Mouse (Mus musculus): ENCODE results near the gene Bmf.

Bmf gene

DNA sequence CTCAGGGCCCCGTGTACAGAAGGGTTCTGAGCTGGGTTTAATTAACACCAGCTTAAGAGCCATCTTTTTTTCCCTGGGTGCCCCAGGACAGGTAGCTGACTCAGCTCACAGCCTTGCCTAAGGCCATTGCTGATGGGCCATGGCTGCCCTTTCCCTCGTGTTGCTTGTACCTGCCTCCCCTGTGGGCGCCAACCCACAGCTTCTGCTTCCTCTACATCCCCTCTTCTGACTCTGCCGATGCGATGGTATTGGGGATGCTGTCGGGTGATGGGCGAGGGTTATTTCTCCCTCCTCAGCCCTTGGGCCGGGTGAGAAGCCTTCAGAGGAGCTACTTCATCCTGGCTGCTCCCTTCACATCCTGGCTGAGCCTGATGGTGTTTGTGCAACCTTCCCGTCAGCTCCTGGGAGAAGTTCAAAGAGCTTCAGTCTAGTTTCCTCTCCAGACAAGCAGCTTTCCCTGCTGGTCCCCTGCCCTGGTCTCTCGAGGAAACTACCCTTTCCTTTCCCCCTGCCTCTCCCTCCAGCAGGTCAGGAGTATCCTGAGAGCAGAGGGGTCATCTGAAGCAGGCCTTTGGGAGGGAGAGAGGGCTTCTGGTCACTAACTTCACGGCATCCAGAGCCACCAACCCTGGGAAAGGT lies 37.6 kb downstream of the Bmf start:
- no peak for DNase-seq

DNA sequence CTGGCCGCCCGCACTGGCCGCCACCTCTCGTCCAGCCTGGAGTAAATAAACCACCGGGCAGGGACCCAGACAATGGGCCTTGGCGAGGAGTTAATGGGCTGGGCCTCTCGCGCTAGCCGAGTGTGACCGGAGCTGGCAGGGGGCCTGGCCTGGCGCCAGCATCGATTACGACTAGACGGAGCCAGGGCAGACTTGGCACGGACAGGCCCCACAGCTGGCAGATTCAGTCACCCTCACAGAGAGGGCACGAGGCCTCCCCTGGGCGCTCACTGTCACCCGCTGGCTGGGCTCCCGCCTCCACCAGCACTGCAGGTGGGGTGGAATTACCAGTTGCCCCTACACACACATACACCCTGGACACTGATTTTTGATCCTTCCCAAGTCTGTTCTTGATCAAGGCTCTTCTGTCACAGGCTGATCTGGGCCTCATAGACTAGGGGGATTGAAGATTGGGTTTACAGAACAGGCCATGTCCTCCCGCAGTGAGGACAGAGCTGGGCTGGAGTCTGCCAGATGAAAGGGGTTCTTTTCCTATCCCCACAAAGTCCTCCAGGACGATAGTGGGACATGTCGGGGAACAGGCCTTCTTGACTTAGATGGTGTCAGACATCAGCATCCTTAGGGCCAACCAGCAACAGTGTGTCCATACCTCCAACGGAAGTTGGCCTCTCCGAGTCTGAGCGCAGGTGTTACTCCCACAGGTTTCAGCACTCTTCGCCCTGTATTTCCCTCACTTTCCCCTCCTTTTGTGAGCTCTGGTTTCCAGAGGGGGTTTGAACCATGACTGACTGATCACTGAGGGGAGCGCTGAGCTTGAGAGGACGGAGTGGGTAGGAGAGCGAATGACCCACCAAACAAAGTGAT lies 38.8 kb downstream of the Bmf start:
- peak; percentile 98 for DNase-seq

DNA sequence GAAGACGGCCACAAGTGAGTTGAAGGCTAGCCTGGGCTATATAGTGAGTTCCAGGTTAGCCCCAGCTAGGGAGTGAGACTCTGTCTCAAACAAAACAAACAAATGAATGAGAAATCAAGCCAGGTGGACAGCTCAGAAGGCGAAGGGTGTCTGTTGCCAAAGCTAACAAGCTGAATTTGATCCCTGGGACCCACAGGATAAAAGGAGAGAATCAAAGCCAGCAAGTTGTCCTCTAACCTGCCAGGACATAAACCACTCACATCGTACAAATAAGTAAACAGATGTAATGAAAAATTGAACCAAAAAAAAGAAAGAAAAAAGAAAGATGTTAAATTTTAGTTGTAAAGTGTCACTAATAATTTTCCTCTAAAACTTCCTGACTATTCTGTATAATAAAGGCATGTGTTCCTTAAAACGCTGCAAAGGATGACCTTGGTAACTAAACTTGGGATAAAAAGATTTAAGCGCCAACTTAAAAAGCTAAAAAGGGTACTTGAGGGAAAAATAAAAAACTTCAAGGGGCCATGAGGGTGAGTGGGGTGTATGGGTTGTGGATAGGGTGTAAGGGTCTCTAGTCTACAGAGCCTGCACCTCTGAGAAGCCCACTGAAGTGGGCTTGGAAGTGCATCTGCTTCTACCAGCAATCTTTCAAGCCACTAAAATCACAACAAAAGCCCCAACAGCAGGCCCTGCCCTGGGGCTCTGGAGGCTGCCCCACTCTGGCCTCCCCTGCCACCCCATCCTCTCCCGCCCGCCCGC lies 39.6 kb downstream of the Bmf start:
- DNase-seq = no peak

DNA sequence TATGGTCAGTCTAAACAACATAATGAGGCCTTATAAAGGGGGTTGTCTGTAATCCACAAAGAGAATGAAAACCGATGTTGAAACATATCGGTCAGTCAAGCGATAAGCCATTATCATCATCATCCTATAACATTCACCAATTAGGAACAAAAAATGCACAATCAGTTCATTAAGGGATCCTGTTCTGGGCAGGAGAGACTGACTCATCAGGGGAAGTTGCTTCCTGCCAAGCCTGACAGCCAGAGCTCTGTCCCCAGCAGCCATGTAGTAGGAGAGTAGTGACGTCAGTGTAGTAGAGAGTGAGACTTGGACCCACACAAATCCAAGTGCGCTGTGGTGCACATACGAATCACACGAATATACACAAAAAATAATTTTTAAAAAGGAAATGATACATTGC lies 42.4 kb downstream of the Bmf start:
- no peak for DNase-seq

DNA sequence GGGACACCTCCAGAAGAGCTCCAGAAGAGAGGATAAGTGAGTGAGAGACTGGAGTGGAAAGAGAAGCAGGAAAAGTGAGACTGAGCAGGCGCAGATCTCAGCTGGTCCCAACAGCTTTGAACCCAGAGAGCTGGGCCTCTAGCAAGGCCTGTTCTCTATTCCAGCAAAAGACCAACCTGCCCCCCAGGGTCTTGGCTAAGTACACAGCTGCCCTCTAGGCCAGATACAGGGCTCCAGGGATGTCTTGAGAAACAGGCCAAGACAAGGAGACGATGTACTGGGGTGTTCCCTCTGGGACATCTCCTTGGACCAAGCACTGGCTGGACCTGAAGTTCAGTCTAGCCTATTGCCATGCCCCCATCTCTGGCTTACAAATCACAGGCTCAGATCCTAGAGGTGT lies 49.3 kb downstream of the Bmf start:
- no peak for DNase-seq

DNA sequence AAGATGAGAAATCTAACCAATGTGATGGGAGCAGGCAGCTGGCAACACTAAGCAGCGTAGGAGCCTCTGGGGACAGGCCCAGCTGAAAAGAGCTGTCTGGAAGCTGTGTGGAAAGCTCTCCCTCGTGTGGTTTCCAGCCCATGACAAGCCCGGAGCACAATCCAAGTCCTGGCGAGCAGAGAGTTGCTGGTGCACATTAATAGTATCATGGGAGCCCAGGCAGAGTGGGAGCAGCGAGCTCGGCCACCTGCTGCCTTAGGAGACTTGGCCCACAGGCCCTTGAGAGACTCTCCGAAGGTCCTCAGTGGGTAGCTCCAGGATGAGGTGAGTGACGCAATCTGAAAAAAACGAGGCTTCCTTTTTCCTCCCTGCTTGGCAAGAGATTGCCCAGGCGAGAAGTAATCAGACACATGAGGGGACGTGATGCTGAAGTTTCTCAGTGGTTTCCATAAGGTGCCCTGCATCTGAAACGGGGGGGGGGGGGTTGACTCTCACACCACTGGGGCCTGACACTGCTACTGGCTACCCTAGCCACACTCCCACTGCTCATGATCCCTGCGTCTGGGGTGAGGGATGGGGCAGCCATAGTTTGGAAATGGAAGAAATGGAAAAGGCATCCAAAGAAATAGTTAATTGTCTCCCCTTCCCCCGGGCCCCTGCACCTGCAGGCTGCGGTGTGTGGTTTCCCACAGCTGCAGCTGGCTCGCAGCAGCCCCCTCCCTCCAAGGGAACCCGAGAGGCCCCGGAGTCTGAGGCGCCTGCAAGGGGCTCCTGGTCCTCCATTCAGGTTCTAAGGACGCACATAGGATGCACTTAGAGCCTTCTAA lies 50.1 kb downstream of the Bmf start:
- DNase-seq = no peak

DNA sequence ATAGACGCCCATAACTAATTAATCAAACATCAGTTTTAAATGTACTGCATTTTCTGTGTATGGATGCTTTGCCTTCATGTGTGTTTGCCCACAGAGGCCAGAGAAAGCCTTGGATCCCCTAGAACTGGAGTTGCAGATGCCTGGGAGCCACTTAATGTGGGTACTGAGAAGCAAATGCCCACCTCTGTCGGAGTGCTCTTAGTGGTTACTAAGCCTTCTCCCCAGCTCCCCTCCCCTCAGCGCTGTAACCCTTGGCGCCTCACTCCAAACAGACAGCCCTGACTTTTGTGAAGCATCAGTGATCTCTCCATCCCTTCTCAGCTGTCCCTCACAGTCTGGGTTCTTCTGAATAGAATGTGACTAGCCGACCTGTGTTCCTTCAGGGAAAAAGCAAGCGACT lies 51.0 kb downstream of the Bmf start:
- DNase-seq = no peak

DNA sequence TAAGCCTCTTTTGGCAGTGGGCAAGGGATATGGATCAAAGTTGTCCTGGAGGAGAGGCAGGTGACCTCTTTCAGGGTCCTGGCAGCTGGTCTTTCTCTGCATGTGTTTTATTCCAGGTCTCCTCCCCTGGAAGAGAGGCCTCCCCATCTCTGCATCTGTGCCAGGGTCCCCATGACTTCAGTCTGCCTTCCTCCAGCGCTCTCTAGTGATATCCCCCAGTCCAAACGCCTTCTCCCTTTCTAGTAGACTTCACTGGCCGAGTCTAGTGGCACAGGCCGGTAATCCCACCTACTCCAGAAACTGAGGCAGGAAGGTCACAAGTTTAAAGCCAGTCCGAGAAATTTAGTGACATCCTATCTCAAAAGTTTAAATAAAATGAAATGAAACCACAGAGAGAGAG lies 51.6 kb downstream of the Bmf start:
- no peak for DNase-seq

DNA sequence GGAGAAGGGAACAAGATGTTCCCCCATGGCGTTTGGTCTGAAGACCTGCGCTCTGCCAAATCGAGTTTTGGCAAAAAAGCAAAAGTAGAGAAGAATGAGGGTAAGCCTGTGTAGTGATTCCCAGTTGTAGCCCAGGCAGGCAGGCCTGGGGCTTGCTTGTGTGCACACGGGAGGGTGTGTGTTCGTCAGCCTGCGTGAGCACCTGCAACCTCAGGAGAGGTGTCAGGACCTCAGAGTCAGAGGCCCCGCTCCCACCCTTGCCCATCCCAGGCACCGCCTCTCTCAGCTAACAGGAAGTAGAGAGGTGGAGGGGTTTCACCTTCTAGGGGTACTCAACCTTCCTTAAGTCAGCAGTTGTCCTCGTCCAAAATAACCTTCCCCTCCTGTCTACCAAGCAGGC lies 54.5 kb downstream of the Bmf start:
- no peak for DNase-seq

DNA sequence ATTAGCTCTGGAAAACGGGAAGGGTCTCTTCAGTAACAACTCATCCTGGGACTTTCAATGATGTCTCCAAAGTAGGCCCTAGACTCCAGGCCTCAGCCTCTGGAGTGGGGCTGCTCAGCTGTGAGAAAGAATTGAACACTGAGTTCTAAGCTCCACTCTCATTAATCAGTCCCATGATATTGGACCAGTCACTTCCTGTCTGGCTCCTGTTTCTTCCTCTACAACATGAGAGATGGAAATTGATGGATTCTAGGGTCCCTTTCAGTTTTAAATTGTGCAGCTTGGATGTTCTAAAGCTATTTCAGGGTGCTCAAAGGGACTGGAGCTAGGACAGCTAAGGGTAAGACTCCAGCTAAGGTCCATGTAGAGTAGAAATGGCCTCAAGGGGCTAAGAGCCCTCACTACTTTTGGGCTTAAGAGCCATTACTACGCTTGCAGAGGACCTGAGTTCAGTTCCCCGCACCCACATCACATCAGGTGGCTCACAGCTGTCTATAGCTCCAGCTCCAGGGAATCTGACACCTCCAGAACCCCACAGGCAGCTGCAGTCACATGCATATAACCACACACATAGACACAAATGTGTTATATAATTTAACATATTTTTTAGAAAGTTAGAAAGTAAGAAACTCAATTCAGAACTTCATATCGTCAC lies 57.6 kb downstream of the Bmf start:
- peak; percentile 18 for DNase-seq

DNA sequence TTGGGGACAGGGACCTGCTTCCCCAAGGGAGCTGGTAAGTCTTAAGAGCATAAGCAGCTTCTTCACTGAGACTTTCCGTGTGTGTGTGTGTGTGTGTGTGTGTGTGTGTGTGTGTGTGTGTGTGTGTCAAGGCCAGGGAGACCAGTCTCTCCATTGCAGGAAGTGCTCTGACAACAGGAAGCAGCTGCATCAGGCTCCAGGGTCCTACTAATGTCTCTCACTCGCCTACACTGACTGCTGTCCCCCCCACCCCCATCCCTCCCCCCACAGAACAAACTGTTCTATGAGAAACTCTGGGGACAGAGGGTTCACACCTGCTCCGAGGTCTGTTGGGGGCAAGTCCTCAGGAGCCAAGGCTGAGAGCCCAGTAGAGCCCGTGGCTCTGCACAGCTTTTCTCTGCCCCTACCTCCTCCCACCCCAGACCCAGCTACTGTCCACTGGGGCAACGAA lies 58.2 kb downstream of the Bmf start:
- peak; percentile 77 for DNase-seq

DNA sequence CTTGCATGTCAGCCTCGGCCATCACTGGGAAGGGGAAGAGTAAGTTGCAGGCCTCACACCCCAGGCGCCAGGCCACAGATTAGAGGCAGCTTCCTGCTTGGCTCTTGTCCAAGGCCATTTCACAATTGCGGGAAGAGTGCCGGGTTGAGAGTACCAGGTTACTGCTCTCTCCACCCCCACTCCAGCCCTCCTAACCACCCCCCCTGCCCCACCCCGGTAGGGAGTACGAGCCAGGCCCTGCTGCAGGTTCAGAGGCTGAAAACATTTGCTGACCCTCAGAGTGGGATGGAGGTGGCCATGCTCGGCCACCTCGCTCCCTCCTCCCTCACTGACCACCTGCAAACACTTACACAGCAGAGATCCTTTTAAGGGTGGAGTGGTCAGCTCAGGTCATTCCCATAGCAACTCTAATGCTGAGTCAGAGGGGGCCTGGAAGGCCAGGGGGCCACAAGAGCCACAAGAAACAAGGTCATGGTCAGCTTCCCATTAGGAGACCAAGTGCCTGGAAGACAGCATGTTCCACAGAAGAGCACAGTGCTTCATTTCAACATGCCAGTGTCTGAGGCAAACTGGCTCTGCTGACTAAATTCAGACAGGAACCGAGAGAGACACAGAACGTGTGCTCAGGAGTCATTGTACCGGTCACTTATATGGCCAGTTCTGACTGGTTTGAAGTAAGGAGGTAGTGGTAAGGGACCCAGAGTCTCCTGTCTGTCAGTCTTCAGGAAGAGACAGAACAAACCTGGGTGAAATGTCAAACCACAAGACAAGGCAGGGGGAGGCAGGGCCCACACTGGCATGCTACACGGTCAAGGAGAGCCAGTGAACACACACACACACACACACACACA lies 59.0 kb downstream of the Bmf start:
- DNase-seq = peak; percentile 90

DNA sequence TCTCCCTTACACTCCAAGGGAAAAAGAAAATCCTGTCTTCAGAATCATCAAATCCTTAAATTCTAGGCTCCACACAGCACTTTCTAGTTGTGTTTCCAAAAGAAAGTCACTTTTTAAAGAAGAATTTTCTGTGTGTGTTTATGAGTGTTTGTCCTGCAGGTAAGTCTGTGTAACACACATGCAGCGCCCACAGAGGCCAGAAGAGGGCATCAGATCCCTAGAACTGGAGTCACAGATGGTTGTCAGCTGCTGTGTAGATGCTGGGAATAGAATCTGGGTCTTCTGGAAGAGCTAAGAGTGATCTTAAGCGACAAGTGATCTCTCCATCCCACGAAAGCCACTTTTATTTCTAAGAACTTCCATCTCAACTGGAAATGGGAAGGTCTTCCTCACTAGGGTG lies 61.7 kb downstream of the Bmf start:
- peak; percentile 46 for DNase-seq

DNA sequence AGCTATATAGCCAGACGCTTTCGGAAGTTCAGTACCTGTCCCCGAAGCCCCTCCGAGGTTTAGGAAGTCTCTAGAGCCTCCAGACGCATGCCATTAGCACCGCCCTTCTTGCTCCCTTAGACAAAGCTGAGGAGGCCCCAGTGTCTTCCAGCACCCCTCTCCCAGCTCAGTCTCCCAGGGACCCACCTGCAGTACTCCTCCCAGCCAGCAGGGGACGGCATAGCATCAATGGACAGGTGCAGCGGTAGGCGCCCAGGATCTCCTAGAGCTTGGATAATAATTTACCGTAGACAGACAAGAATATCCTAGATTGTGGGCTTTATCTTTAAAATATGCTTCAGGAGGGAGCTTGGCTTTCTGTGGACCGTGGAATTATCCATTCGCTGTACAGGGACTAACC lies 62.6 kb downstream of the Bmf start:
- peak; percentile 89 for DNase-seq

DNA sequence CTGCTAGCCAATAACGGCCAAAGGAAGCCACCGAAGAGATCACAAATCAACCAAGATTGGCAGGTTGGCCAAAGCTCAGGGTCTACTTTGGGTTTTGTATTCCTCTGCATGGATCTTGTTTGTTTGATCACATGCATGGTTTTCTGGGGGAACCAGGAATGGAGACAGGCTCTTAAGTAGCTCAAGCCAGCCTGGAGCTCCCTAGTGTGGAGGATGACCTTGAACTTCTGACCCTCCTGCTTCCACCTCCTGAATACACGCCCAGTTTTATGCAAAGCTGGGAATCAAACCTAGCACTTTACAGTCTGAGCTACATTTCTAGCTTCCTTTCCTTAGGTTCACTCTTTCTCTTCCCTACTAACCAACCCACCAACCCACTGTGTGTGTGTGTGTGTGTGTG lies 64.1 kb downstream of the Bmf start:
- no peak for DNase-seq

DNA sequence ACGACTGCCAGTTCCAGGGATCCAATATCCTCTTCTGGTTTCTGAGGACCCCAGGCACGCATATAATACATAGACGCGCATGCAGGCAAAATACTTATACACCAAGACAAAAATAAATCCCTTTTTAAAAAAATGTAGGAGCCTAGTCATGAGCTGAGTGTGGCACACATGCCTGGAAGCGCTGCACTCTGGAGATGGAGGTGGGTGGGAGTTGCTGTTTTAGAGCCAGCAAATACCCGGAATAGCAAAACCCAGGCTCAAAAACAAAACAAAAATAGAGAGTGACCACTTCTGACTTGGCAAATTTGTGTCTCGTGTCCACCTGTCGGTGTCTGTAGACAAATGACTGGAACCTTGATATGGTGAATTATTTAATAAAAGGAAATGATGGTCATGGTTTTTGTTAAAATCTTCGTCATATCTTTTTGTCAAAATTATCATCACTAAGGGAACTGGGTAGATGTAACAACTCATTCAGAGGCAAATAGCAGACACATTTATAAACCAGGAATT lies 65.0 kb downstream of the Bmf start:
- no peak for DNase-seq

DNA sequence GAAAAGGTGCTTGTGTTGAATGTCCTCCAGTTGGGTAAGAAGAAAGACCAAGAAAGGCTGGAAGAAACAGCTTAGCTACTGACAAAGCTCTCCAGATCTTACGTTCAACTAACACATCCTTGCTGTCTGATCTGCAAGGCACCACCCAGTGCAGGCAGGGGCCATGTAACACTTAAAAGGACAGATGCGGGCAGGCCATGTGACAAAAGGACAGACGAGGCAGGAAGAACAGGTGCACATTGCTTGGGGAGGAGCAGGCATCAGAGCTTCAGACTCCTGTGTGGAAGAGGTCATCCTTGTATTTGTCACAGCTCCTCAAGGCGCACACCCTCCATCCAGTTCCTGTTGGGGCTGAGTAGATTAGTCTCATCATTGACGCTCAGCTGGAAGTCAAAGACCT lies 66.5 kb downstream of the Bmf start:
- DNase-seq = no peak

DNA sequence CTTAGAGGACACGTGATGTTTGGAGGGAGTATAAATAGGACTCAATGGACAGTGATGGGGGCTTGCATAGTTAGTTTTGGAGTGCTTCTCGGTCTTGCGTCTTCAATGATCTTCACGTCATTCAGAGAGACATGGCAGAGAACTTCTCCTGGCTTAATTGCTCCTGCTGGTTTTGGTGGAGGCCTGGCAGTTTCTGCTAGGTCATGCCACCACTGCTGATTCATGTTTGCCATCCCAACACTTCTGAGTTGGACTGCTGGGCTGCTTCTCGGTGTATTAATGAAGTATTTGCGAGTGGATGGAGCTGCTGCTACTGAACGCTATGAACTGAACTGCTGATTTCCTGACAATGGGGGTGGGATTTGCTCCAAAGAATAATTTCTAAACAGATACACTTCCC lies 68.6 kb downstream of the Bmf start:
- no peak for DNase-seq

DNA sequence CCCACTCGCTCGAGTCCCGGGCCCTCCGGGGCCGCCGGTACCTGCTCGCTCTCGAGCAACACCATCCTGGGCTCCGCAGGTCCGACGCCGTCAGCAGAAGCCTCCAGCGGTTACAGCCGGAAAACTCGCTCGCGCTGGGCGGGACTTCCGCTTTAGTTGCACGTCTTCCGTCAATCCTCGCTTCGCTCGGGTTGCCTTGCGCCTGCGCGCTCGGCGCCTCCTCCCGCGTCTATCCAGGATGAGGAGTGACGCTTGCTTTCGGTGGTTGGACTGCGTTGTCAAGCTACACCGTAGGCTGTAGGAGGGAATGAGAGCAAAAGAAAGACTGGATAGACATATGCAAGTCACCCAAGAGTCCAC lies 70.0 kb downstream of the Bmf start, which contains the start of gene Srp14:
Srp14 (minus strand) TSS at position 162 of the 360 bp plus-strand sequence.
- DNase-seq = peak; percentile 95

DNA sequence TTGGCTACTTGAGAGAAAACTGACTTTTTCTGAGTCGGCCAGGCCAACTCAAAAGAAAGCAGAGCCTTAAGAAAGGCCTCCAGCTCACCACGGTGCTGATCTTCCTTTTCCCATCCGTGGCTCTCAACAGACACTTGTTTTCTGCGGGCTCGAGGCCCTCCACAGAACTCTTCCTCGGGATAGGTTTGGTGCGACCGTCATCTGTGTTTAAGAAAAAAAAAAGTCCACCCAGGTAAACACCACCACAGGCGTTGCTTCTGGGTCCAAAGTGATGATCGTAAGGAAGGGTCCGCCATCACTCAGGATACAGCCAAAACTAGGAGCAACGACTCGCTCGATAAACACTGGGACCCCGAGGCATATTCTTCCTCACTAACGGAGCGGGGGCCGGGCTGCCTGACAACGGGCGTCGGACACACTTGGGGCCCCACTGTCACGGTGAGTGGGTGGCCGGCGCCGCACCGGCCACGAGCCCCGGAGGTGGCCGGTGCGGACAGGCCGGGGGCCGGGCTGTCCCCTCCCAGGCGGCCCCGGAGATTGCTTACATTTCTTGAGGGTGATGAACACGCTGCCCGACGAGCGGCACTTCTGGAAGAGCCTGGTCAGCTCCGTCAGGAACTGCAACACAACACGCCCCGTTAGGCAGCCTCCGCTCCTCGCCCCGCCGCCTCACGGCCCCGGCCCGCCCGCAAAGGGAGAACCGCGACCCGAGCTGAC lies 70.5 kb downstream of the Bmf start:
- DNase-seq = no peak
